Mouse (Mus musculus): ENCODE measurements around the gene Psmb8. TPM values are rescaled to one million over a fixed set of nuclear protein-coding genes. Genes with fewer than 3 reads are reported as not detected.

The Psmb8 gene
- polyA plus RNA-seq, 1 experiment from 2014 or later, result 3.3 TPM

DNA sequence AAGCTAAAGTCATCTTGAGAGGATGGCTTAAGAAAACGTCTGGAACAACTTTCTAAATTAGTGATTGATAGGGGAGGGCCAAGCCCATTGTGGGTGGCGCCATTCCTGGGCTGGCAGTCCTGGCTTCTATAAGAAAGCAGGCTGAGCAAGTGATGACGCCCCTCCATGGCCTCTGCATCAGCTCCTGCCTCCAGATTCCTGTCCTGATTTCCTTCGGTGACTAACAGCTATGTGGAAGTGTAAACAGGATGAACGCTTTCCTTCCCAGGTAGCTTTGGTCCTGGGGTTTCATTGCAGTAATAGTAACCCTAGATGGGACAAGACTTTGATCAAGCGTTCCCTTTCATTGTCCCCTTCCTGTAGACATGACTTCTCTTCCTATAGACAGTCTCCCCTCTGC is 18.5 kb upstream of the Psmb8 start:
- H3K9me3 ChIP-seq, result no peaks in the 10 kb centered on the region
- no peak for ATAC-seq (ENCODE audit: low FRiP score, low read depth)
- no peaks in the 10 kb centered on the region for H3K36me3 ChIP-seq
- no peak overlapping the region for H3K4me2 ChIP-seq
- H3K27ac ChIP-seq (replicated peaks), result no peak overlapping the region
- H3K4me1 ChIP-seq (replicated peaks), result no peaks in the 10 kb centered on the region
- 0 out of 2 replicates have a peak, but pooled peaks cover 4% of the 10 kb centered on the region for H3K27me3 ChIP-seq
- H3K4me3 ChIP-seq, result no peak overlapping the region
- no peak overlapping the region for H3K9ac ChIP-seq
- WGBS, result 73% methylated on average over 6 of the region's 6 CpGs

DNA sequence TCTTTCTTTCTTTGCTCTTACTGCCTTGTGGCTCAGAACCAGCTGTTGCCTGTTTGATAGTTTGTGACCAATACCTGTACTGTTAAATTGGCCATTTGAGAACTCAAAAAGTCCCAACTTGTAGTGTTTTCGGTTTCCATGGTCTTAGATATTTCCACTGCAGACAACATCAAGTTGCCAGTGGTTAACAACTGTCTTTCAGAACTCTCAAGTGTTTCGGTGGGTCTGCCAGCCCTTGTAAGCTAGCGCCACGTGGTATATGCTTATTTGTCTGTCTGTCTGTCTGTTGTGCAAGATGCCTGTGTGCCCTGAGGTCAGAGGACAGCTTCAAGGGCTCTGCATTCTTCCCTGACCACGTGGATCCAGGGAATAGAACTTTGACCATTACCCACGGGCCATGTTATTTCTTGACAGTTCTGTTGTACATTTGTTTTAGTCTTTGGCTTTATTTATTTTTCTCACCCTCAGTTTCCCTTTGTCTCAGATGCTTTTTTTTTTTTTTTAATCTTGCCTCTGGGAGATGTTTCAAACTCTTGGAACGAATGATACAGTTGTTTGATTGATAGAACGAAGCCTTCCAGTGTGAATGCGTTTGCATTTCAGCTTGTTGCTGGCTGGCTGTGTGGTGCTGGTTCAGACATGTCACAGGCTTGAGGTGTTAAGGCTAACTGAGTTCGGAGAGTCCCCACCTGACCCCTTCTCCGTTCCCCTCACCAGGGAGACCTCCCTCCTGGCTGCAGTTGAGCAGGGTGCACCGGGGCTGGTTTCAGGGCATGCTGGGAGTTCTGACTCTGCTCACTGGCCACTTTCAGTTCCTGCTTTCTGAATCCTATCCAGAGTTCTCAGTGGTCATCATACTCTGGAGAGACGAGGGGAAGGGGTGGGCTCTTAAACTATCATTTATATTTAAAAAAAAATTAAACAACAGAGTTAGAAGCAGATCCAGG is 17.3 kb upstream of the Psmb8 start:
- no peak overlapping the region for H3K4me2 ChIP-seq
- 74% methylated on average over 13 of the region's 13 CpGs for WGBS
- H3K9me3 ChIP-seq, result no peaks in the 10 kb centered on the region
- H3K4me1 ChIP-seq (replicated peaks), result no peaks in the 10 kb centered on the region
- no peak overlapping the region for H3K27ac ChIP-seq (replicated peaks)
- H3K9ac ChIP-seq, result no peak overlapping the region
- no peak for ATAC-seq (ENCODE audit: low FRiP score, low read depth)
- H3K36me3 ChIP-seq, result no peaks in the 10 kb centered on the region
- H3K4me3 ChIP-seq, result no peak overlapping the region
- H3K27me3 ChIP-seq, result peaks cover 5% of the 10 kb centered on the region

DNA sequence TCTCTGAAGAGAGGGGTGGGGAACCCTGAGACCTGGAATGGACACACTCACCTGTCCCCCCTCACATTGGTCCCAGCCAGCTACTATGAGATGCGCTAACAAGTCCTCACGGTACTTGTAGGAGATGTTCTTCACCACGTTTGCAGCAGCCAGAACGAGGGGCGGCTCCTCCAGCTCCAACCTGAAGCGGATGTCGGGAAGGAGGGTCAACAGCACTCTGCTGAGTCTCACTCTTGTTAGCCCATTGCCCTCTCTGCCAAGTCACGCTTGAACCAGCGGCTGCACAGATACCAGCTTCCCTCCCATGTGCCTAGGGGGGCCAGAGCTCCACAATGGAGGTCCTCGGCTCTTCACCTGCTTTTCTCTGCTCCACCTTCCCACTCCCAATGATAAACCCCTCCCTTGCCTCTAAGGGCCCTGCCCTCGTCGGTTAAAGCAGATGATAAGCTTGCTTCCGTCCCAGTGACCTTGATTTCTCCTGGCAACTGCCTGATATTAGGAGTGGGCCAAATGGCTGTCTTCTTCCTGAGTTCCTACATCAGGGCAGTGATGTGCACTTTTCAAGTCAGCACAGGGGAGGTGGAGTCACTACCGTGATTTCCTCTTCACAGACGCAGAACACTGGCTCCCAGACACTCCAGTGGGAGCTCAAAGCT is 13.8 kb upstream of the Psmb8 start:
- 84% methylated on average over 15 of the region's 15 CpGs for whole genome bisulfite sequencing
- H3K27ac ChIP-seq (replicated peaks), result no peak overlapping the region

DNA sequence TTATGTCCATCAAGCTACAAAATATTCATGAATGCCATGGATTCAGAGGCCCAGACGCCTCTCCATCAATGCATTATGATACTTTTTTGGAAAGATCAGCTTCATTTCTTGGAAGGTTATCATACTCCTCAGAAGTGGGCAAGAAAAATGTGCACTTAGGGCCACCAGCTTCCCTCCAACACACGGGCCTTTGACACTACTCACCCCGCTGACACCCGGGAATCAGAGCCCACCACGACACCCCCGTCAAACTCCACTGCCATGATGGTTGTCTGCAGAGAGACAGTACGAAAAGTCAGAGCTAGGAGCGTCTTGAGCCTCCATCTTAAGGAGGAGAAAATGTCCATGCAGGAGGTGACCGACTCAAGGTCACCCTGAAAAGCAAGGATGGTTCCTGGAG is 12.0 kb upstream of the Psmb8 start:
- WGBS, result 91% methylated on average over 9 of the region's 9 CpGs
- H3K4me2 ChIP-seq, result no peak overlapping the region
- no peak overlapping the region for H3K9ac ChIP-seq
- no peaks in the 10 kb centered on the region for H3K9me3 ChIP-seq
- peaks cover 46% of the 10 kb centered on the region for H3K27me3 ChIP-seq
- H3K36me3 ChIP-seq, result no peaks in the 10 kb centered on the region
- peaks cover 15% of the 10 kb centered on the region for H3K4me1 ChIP-seq (replicated peaks)
- H3K27ac ChIP-seq (replicated peaks), result no peak overlapping the region
- H3K4me3 ChIP-seq, result no peak overlapping the region
- no peak for ATAC-seq (ENCODE audit: low FRiP score, low read depth)

More for the DNA sequence above, 13.8 kb upstream of the Psmb8 start:
- H3K27me3 ChIP-seq, result peaks cover 29% of the 10 kb centered on the region
- H3K36me3 ChIP-seq, result no peaks in the 10 kb centered on the region
- no peaks in the 10 kb centered on the region for H3K9me3 ChIP-seq
- no peak overlapping the region for H3K9ac ChIP-seq
- ATAC-seq (ENCODE audit: low FRiP score, low read depth), result no peak
- peaks cover 15% of the 10 kb centered on the region for H3K4me1 ChIP-seq (replicated peaks)
- H3K4me2 ChIP-seq, result no peak overlapping the region
- H3K4me3 ChIP-seq, result no peak overlapping the region

DNA sequence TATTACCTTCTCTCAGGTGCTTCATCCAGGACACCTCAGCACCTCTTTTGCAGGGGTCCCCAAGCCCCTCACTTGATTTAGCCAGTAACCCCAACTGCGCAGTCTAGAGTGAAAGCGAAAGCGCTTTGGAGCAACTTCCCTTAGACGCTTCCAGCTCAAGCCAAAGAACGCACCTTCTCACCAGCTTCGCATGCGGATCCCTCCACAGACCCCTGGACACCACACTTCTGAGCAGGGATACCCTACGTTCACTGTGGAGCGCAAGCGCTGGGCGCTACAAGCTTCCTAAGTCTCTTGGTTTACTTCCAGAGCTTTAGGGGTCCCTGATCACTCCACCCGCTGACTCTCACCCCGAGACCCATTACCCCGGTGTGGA is 10.6 kb upstream of the Psmb8 start:
- peaks cover 15% of the 10 kb centered on the region for H3K4me1 ChIP-seq (replicated peaks)
- H3K36me3 ChIP-seq, result no peaks in the 10 kb centered on the region
- peak overlapping the region; percentile 46 for H3K4me3 ChIP-seq
- peak overlapping the region; percentile 77 for H3K4me2 ChIP-seq
- no peaks in the 10 kb centered on the region for H3K9me3 ChIP-seq
- H3K27ac ChIP-seq (replicated peaks), result no peak overlapping the region
- no peak for ATAC-seq (ENCODE audit: low FRiP score, low read depth)
- H3K9ac ChIP-seq, result peak overlapping the region; percentile 44
- WGBS, result 5% methylated on average over 14 of the region's 14 CpGs
- H3K27me3 ChIP-seq, result peaks cover 53% of the 10 kb centered on the region

DNA sequence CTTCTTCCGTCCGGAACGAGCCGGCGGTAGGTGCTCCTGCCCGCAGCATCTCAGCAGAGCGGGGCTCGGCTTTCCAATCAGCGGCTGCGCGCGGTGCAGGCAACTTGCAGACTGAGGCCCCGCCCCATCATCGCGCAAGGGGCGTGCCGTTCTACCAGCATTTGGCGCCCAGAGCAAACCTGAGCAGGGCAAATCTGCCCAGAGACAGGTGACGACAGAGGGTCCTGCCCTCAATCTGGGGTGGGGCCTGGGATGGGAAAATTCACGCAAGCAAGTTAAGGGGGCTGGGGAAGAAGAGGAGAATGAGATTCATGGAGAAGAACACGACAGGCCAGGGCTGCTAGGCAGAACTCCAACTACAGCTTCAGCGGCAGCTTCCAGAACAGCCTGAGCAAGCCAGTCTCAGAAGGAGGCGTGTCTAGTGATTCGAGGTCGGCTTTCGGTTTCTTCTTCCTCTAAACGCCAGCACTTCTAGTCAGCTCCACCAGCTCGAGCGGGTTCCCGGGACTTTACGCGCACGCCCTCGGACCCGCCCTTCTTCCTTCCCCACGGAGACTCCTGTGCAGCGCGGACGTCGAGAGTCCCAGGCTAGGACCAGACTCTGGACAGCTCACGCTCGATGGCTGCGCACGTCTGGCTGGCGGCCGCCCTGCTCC is 10.1 kb upstream of the Psmb8 start, which contains the start of the genes Tap1 and Psmb9:
Gene Tap1 (plus strand): TSS at position 293 of the 656 bp plus-strand sequence.
Gene Psmb9 (minus strand): TSS at position 504 of the 656 bp plus-strand sequence.
- Histone ChIP-seq H3K9me3 (no peaks in the 10 kb centered on the region), H3K36me3 (no peaks in the 10 kb centered on the region), H3K4me2 (peak within 1 kb of the TSS; percentile 77), H3K27me3 (peaks cover 58% of the 10 kb centered on the region), H3K9ac (peak within 1 kb of the TSS; percentile 44), H3K4me1 (replicated peaks) (peaks cover 15% of the 10 kb centered on the region), H3K27ac (replicated peaks) (no peak within 1 kb of the TSS), H3K4me3 (peak within 1 kb of the TSS; percentile 46)
- ATAC-seq (ENCODE audit: low FRiP score, low read depth), result peak; percentile 95
- WGBS, result under 1% methylated on average over 45 of the region's 46 CpGs

DNA sequence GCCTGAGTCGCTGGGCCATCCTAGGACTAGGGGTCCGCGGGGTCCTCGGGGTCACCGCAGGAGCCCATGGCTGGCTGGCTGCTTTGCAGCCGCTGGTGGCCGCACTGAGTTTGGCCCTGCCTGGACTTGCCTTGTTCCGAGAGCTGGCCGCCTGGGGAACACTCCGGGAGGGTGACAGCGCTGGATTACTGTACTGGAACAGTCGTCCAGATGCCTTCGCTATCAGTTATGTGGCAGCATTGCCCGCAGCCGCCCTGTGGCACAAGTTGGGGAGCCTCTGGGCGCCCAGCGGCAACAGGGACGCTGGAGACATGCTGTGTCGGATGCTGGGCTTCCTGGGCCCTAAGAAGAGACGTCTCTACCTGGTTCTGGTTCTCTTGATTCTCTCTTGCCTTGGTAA is 9.5 kb upstream of the Psmb8 start:
- 0 out of 2 replicates have a peak, but pooled peaks have one; percentile 11 for ATAC-seq (ENCODE audit: low FRiP score, low read depth)
- Histone ChIP-seq H3K27ac (replicated peaks) (no peak overlapping the region), H3K9me3 (no peaks in the 10 kb centered on the region), H3K36me3 (no peaks in the 10 kb centered on the region), H3K4me2 (peak overlapping the region; percentile 77), H3K9ac (peak overlapping the region; percentile 44), H3K4me3 (peak overlapping the region; percentile 46), H3K4me1 (replicated peaks) (peaks cover 15% of the 10 kb centered on the region), H3K27me3 (peaks cover 64% of the 10 kb centered on the region)
- WGBS, result 2% methylated on average over 20 of the region's 20 CpGs

DNA sequence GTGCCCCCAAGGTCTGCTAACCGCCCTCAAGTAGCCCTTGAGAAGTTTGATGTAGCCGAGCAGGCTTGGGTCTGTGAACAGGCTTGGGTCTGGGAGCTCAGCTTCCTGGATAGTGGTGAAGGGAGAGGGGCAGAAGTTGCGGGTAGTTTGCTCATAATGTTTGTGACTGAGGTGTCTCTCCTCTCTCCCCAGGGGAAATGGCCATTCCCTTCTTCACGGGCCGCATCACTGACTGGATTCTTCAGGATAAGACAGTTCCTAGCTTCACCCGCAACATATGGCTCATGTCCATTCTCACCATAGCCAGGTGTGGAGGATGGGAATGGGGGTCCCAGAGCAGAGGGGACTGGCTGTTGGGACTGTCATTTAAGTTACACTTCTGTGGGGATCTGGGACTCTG is 8.5 kb upstream of the Psmb8 start:
- Histone ChIP-seq H3K4me3 (no peak overlapping the region), H3K9ac (no peak overlapping the region), H3K27me3 (peaks cover 68% of the 10 kb centered on the region), H3K4me2 (no peak overlapping the region), H3K36me3 (no peaks in the 10 kb centered on the region), H3K4me1 (replicated peaks) (peaks cover 15% of the 10 kb centered on the region), H3K9me3 (no peaks in the 10 kb centered on the region), H3K27ac (replicated peaks) (no peak overlapping the region)
- WGBS, result 75% methylated on average over 6 of the region's 6 CpGs
- no peak for ATAC-seq (ENCODE audit: low FRiP score, low read depth)

DNA sequence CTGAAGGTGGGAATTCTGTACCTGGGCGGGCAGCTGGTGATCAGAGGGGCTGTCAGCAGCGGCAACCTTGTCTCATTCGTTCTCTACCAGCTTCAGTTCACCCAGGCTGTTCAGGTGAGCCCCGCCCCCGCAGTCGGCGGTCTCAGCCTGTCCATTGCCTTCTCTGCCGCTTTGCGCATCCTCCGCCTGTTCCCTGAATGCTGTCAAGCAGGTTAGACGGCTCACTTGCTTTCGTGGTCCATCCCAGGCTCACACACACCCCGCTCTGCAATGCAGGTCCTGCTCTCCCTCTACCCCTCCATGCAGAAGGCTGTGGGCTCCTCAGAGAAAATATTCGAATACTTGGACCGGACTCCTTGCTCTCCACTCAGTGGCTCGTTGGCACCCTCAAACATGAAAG is 4.7 kb upstream of the Psmb8 start:
- H3K9me3 ChIP-seq, result no peaks in the 10 kb centered on the region
- ATAC-seq (ENCODE audit: low FRiP score, low read depth), result no peak
- no peaks in the 10 kb centered on the region for H3K36me3 ChIP-seq
- peaks cover 18% of the 10 kb centered on the region for H3K4me1 ChIP-seq (replicated peaks)
- no peak overlapping the region for H3K27ac ChIP-seq (replicated peaks)
- no peak overlapping the region for H3K4me3 ChIP-seq
- 25% methylated on average over 16 of the region's 16 CpGs for WGBS
- H3K4me2 ChIP-seq, result no peak overlapping the region
- H3K27me3 ChIP-seq, result peaks cover 80% of the 10 kb centered on the region
- H3K9ac ChIP-seq, result no peak overlapping the region

DNA sequence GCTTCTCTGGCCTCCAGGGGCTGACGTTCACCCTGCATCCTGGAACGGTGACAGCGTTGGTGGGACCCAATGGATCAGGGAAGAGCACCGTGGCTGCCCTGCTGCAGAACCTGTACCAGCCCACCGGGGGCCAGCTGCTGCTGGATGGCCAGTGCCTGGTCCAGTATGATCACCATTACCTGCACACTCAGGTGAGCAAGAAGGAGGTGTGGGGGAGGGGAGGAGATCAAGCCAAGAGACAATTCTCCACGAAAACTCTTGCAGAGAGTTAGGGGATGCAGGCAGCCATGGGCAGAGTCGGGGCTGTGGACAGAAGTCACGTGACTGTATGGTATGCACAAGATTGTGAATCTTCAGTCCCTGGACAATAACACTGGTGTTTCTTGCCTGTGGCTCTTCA is 4.1 kb upstream of the Psmb8 start:
- WGBS, result 59% methylated on average over 8 of the region's 8 CpGs
- no peak overlapping the region for H3K27ac ChIP-seq (replicated peaks)
- peaks cover 79% of the 10 kb centered on the region for H3K27me3 ChIP-seq
- ATAC-seq (ENCODE audit: low FRiP score, low read depth), result no peak
- no peaks in the 10 kb centered on the region for H3K36me3 ChIP-seq
- H3K9ac ChIP-seq, result no peak overlapping the region
- peaks cover 19% of the 10 kb centered on the region for H3K4me1 ChIP-seq (replicated peaks)
- H3K4me2 ChIP-seq, result no peak overlapping the region
- no peaks in the 10 kb centered on the region for H3K9me3 ChIP-seq
- no peak overlapping the region for H3K4me3 ChIP-seq

DNA sequence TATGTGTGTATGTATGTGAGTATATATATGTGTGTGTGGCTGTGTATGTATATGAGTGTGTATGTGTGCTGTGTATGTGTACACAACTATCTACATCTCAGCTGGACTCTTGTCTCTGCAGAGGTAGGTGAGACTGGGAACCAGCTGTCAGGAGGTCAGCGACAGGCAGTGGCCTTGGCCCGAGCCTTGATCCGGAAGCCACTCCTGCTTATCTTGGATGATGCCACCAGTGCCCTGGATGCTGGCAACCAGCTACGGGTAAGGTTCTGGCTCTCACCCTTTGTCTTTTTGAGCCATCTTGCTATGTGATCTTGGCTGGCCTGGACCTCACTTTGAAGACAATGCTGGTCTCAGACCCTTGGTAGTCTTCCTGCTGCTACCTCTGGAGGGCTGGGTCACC is 2.8 kb upstream of the Psmb8 start:
- H3K27me3 ChIP-seq, result peaks cover 77% of the 10 kb centered on the region
- H3K36me3 ChIP-seq, result no peaks in the 10 kb centered on the region
- H3K9ac ChIP-seq, result no peak overlapping the region
- no peak for ATAC-seq (ENCODE audit: low FRiP score, low read depth)
- no peaks in the 10 kb centered on the region for H3K9me3 ChIP-seq
- H3K4me2 ChIP-seq, result no peak overlapping the region
- WGBS, result 86% methylated on average over 4 of the region's 4 CpGs
- no peak overlapping the region for H3K4me3 ChIP-seq
- H3K4me1 ChIP-seq (replicated peaks), result peaks cover 19% of the 10 kb centered on the region
- no peak overlapping the region for H3K27ac ChIP-seq (replicated peaks)

DNA sequence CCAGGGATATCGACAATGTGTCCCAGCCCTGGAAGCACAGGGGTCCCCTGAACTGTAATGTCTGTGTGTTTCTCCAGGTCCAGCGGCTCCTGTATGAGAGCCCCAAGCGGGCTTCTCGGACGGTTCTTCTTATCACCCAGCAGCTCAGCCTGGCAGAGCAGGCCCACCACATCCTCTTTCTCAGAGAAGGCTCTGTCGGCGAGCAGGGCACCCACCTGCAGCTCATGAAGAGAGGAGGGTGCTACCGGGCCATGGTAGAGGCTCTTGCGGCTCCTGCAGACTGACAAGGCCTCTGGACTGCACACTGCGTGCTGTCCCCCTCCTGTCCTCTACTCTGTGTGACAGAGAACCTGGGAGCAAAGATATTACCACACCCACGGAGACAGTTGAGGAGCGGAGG is 1.0 kb upstream of the Psmb8 start:
- H3K4me1 ChIP-seq (replicated peaks), result peaks cover 19% of the 10 kb centered on the region
- H3K27me3 ChIP-seq, result peaks cover 73% of the 10 kb centered on the region
- 0 out of 2 replicates have a peak overlapping the region, but pooled peaks have one; percentile 91 for H3K4me2 ChIP-seq
- H3K9me3 ChIP-seq, result no peaks in the 10 kb centered on the region
- no peak overlapping the region for H3K9ac ChIP-seq
- WGBS, result 38% methylated on average over 12 of the region's 12 CpGs
- 0 out of 2 replicates have a peak overlapping the region, but pooled peaks have one; percentile 47 for H3K4me3 ChIP-seq
- no peak for ATAC-seq (ENCODE audit: low FRiP score, low read depth)
- H3K36me3 ChIP-seq, result no peaks in the 10 kb centered on the region
- no peak overlapping the region for H3K27ac ChIP-seq (replicated peaks)

All from hindbrain, embryonic 15.5 days (tissue).